Mouse (Mus musculus): ENCODE data around the gene Olfr56.

GRCm38 (mm10) chr11:49103047-49103693, 124.5 kb downstream of the Olfr56 start:
- TF ChIP-seq CTCF (IDR thresholded peaks at IDR 0.05; ENCODE audit: borderline replicate concordance, control insufficient read depth, extremely low read depth, insufficient read depth, low read length, poor library complexity) (no peak), POLR2A (IDR thresholded peaks at IDR 0.05; ENCODE audit: control insufficient read depth, extremely low read depth, insufficient read depth, low read length, poor library complexity) (no peak)
